Mouse (Mus musculus): ENCODE measurements around the gene Prkag3.

- no peak for TF ChIP-seq POLR2A (IDR thresholded peaks at IDR 0.05; ENCODE audit: low read depth, low read length)
- no peak for TF ChIP-seq CTCF (IDR thresholded peaks at IDR 0.05; ENCODE audit: extremely low read depth, insufficient read depth, insufficient read length, insufficient replicate concordance)
Measured at GRCm38 (mm10) chr1:74771931-74772620, 23.1 kb upstream of the Prkag3 start.
